Mouse (Mus musculus) brain, embryonic 14.5 days (tissue): Measurements from ENCODE around the gene Ehf.

Experiments used
- CTCF ChIP-seq: fragments of 200-500 bp; IDR thresholded peaks from 2 replicates; pipeline ENCODE4 v1.5.1; 2012; ENCODE audit warnings: inconsistent platforms, mild to moderate bottlenecking, moderate library complexity, borderline replicate concordance; ENCODE audit not compliant: insufficient read depth, insufficient read length; ENCODE audit errors: extremely low read depth
- POLR2A ChIP-seq: fragments of 200-500 bp; IDR thresholded peaks from 2 replicates; pipeline ENCODE4 v1.6.1; 2012; ENCODE audit warnings: mild to moderate bottlenecking, inconsistent platforms, borderline replicate concordance; ENCODE audit not compliant: poor library complexity, insufficient read depth, insufficient read length, severe bottlenecking; ENCODE audit errors: extremely low read depth

DNA sequence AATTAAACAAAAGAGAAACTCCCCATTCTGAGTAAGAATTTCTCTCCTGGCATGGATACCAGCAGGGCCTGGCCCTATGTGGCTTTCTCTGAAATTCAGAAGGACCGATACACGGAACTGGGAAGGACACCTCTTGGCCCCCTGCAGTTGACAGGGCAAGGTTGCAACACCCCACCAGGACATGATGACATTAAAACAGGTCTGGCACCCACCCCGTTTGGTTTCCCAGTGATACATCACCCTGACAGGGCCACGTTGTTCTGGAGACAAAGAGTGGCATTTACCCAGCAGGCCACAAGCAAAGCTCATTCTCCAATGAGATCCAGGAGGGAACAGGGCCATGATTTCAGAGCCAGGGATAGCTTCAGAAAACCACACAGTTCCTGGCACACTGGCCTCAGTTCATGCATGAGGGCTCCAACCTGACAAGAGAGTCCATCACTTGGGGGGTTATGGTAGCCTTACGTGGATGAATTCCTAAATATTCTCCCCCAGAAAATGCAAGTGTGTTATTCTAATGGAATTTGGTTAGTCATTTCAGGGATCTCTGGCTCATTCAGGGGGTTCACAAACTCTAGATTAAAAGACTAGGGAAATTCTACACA lies 32.4 kb downstream of the Ehf start:
- TF ChIP-seq POLR2A (no peak), CTCF (no peak)
